ENCODE assay signal across 28 mouse cellular contexts in the genomic region with DNA sequence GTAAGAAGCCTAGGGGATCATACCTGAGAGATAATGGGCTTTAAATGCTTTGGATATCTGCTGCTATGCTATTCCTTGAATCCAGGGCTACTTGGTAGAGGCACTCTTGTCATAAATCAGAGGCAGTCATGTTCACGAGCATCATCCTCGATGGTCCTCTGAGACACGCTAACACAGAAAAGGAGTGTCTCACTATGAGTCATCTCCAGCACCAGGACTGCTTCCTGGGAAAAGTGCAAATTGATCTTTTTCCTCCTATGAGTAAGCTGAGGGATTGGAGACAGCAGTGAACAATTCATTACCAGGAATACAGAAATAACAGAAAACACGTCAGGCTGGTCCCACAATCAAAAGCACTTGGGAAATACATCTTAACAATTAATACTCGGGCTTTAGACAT. TPM values are rescaled to one million over a fixed set of nuclear protein-coding genes. Genes with fewer than 3 reads are reported as not detected.
DNase-seq lines count a peak whose midpoint lies in the region; ATAC-seq and TF ChIP-seq lines count a peak whose summit lies in the region.
"Had no signal": no experiment of that assay in that cellular context is flagged by ENCODE, and none has a peak within 500 bp of the region (broad histone marks: within the 10 kb centered on the region; RNA-seq: fewer than 3 reads in every experiment).

No protein-coding gene starts in this region.

- ATAC-seq in hindbrain, embryonic 13.5 days (ENCODE audit: low FRiP score), result no peak
- no peak for ATAC-seq in forebrain, embryonic 13.5 days
- ATAC-seq: activated CD4-positive, CD25-positive, alpha-beta regulatory T cell, adult 4 months; forebrain, embryonic 15.5 days; hindbrain, embryonic 16.5 days; intestine, postnatal 0 days had no signal

- H3K9ac ChIP-seq in hindbrain, embryonic 13.5 days, result no peak overlapping the region
- H3K9ac ChIP-seq in forebrain, embryonic 13.5 days, result no peak overlapping the region
- H3K9ac ChIP-seq: embryonic facial prominence, embryonic 13.5 days; forebrain, embryonic 15.5 days; hindbrain, embryonic 12.5 days had no signal

- H3K27ac ChIP-seq in embryonic fibroblast, embryonic 13.5 days (ENCODE audit: insufficient read depth, low read length), result peak overlapping the region; percentile 55; the same call in 1 of the 2 replicates
- no peak overlapping the region for H3K27ac ChIP-seq in hindbrain, embryonic 13.5 days
- no peak overlapping the region for H3K27ac ChIP-seq in forebrain, embryonic 13.5 days
- H3K27ac ChIP-seq: embryonic facial prominence, embryonic 10.5 days; embryonic facial prominence, embryonic 13.5 days; forebrain, embryonic 15.5 days; gastrocnemius, adult 2 months; hindbrain, embryonic 12.5 days had no signal

- TF ChIP-seq CTCF in embryonic fibroblast, embryonic 13.5 days (IDR thresholded peaks at IDR 0.05; ENCODE audit: borderline replicate concordance, insufficient read depth, low read length), result no peak

- H3K4me1 ChIP-seq in embryonic fibroblast, embryonic 13.5 days (ENCODE audit: control insufficient read depth, insufficient read depth, low read length), result peaks cover 5% of the 10 kb centered on the region; the same call in 1 of the 2 replicates
- H3K4me1 ChIP-seq in hindbrain, embryonic 13.5 days (replicated peaks), result no peaks in the 10 kb centered on the region
- H3K4me1 ChIP-seq in forebrain, embryonic 13.5 days, result no peaks in the 10 kb centered on the region
- H3K4me1 ChIP-seq: embryonic facial prominence, embryonic 10.5 days; embryonic facial prominence, embryonic 13.5 days; forebrain, embryonic 15.5 days; hindbrain, embryonic 12.5 days had no signal

- peak; percentile 42 for DNase-seq in right cerebral cortex, adult 18-20 months
- no peak for DNase-seq in right cerebral cortex, postnatal 14 days
- DNase-seq in MN1 (ENCODE audit: low spot score), result peak; percentile 62
- DNase-seq in ovary, postnatal 14 days (ENCODE audit: low spot score), result no peak
- DNase-seq: adrenal gland, adult 8-10 months; adrenal gland, postnatal 25 days; cerebellum, adult 11 months; cerebellum, adult 2 months; cerebellum, adult 9-11 months; cerebellum, postnatal 25 days; embryo, embryonic 11 days; gastrocnemius, adult 2 months; gastrocnemius, postnatal 14 days; heart, adult 11 months; kidney, adult 2 months had no signal

- TF ChIP-seq POLR2A in embryonic fibroblast, embryonic 13.5 days (IDR thresholded peaks at IDR 0.05; ENCODE audit: low read depth, low read length), result no peak

- H3K4me3 ChIP-seq in embryonic fibroblast, embryonic 13.5 days (ENCODE audit: insufficient read depth, low read length), result no peak overlapping the region
- no peak overlapping the region for H3K4me3 ChIP-seq in hindbrain, embryonic 13.5 days
- H3K4me3 ChIP-seq in forebrain, embryonic 13.5 days, result no peak overlapping the region
- H3K4me3 ChIP-seq: embryonic facial prominence, embryonic 10.5 days; embryonic facial prominence, embryonic 13.5 days; forebrain, embryonic 15.5 days; gastrocnemius, adult 2 months; hindbrain, embryonic 12.5 days had no signal

- no peaks in the 10 kb centered on the region for H3K27me3 ChIP-seq in hindbrain, embryonic 13.5 days
- H3K27me3 ChIP-seq in forebrain, embryonic 13.5 days, result no peaks in the 10 kb centered on the region
- H3K27me3 ChIP-seq: CH12.LX; embryonic facial prominence, embryonic 13.5 days; forebrain, embryonic 15.5 days; hindbrain, embryonic 12.5 days had no signal

- 77% methylated on average over 5 of the region's 5 CpGs for WGBS in hindbrain, embryonic 13.5 days
- WGBS in forebrain, embryonic 13.5 days, result 82% methylated on average over 5 of the region's 5 CpGs

- H3K4me2 ChIP-seq in hindbrain, embryonic 13.5 days, result no peak overlapping the region
- no peak overlapping the region for H3K4me2 ChIP-seq in forebrain, embryonic 13.5 days
- H3K4me2 ChIP-seq: embryonic facial prominence, embryonic 13.5 days; forebrain, embryonic 15.5 days; heart, embryonic 11.5 days; hindbrain, embryonic 12.5 days had no signal

- H3K36me3 ChIP-seq in hindbrain, embryonic 13.5 days, result no peaks in the 10 kb centered on the region
- no peaks in the 10 kb centered on the region for H3K36me3 ChIP-seq in forebrain, embryonic 13.5 days (ENCODE audit: poor library complexity, severe bottlenecking)
- H3K36me3 ChIP-seq: embryonic facial prominence, embryonic 10.5 days; embryonic facial prominence, embryonic 13.5 days; forebrain, embryonic 15.5 days; G1E; hindbrain, embryonic 12.5 days had no signal

- H3K9me3 ChIP-seq in hindbrain, embryonic 13.5 days, result no peaks in the 10 kb centered on the region
- no peaks in the 10 kb centered on the region for H3K9me3 ChIP-seq in forebrain, embryonic 13.5 days (replicated peaks)
- H3K9me3 ChIP-seq: embryonic facial prominence, embryonic 10.5 days; embryonic facial prominence, embryonic 13.5 days; forebrain, embryonic 15.5 days; G1E; hindbrain, embryonic 12.5 days had no signal

RNA-seq across cellular contexts. Expression of a gene that starts 19.3 kb away (rescaled TPM):
- 0.93 TPM in 1 of 2 replicates, not detected in the other for polyA plus RNA-seq in embryonic fibroblast, embryonic 13.5 days (2011; ENCODE audit: insufficient read length, low read depth, missing spikeins)
- 10.3 and 12.0 TPM in 2 replicates for polyA plus RNA-seq in hindbrain, embryonic 13.5 days (2015; fragmentation: Nextera tagmentation; extraction: Ambion mirVana)
- 4.6 and 5.2 TPM in 2 replicates for polyA plus RNA-seq in forebrain, embryonic 13.5 days (2015; fragmentation: Nextera tagmentation; extraction: Ambion mirVana)
- polyA plus RNA-seq: G1E had no signal

Comparison
In these comparisons a context has a peak if more than half of its experiments do, and no peak if none do; other contexts are left out.
1. DNase-seq: peak in right cerebral cortex, adult 18-20 months (single experiment) and MN1 (single experiment); none in right cerebral cortex, postnatal 14 days (single experiment) and ovary, postnatal 14 days (single experiment).